Mouse (Mus musculus): ENCODE data around the gene Nubp2. TPM values are rescaled to one million over a fixed set of nuclear protein-coding genes. Genes with fewer than 3 reads are reported as not detected.

The Nubp2 gene
- total RNA-seq, 2 experiments from 2014 or later: 47.7 to 57.9 TPM

DNA sequence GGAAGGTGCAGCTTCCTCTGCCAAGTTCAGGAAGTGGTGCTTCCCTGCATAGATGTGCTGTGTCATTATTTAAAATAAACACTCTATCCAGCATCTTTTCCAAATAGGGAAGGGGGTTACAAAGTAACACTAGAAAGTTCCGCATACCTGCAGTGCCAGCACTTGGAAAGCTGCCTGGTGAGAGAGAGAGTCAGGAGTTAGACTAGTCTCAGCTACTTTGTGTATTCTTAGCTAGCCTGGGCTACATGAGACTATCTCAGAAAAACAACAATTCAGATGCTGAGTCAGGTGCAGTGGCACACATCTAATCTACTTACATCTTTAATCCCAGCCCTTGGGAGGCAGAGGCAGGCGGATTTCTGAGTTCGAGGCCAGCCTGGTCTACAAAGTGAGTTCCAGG lies 24.4 kb downstream of the Nubp2 start:
- DNase-seq: no peak

GRCm38 (mm10) chr17:24860076-24860475 lies 26.1 kb downstream of the Nubp2 start:
- no peak for DNase-seq

GRCm38 (mm10) chr17:24858967-24859366 lies 27.2 kb downstream of the Nubp2 start:
- no peak for DNase-seq

GRCm38 (mm10) chr17:24857831-24858470 lies 28.2 kb downstream of the Nubp2 start:
- no peak for DNase-seq

GRCm38 (mm10) chr17:24856589-24856988 lies 29.6 kb downstream of the Nubp2 start:
- no peak for DNase-seq

DNA sequence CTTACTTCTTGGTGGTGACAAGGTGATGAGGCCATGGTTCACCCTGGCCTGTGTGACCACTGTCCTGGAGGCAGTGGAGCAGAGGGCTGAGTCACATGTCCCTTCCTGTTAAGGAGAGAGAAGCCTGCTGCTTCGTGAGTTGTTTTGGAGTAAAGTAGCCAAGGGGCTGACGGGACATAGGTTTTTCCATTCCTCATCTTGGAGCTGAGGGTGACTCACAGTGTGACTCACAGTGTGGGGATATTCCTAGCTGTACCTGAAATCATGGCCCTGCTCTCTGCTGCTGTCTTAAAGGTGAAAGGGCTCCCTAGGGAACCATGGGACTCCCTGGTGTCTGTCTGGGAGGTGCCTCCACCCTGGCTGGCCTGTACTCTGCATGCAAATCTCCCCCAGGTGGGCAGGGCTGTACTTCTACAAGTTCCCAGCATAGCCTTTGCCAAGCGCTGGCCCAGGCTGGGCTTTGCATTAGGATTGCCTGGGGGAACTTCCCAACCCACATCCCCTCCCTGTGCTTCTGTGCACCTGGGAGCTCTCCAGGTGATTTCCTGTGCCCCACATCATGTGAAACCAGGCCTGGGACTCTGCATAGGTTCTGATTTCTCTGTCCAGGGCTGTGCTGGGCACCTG lies 30.2 kb downstream of the Nubp2 start:
- DNase-seq: peak; percentile 16 to 34

DNA sequence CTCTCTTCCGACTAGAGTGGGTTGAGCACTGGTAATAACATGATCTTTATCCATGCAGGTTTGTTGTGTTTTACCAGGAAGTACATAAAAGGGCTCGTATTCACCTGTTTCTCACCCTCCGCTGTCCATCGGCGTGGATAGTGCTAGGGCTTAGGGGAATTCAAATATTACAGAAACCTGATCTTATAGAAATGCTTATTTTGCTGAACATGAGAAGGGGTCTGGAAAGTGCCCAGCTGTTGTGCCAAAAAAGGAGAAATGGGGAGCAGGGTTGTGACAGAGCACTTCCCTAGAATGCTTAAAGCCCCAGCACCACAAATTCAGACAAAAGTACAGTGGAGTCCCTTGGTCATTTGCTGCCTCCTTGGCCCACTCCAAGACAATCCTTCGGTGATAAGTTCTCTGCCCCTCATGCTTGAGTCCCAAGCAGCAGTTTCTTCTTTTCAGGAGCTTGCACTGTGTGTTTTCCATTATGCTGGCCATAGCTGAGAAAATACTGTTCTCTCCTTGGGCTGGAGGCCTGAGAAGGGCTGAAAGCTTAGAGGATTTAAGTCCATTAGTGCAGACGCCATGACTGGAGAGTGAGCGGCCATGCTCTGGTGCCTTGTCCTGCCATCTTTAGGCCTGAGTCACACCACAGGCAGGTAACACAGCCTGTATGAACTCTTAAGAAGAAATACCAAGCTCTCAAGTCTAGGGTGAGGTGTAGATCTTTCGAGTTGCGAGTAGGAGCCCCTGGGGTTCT lies 34.6 kb downstream of the Nubp2 start:
- no peak for DNase-seq

- DNase-seq: no peak
Observed at GRCm38 (mm10) chr17:24850773-24851127, 35.4 kb downstream of the Nubp2 start.

- DNase-seq: peak; percentile 94 to 95
Observed at GRCm38 (mm10) chr17:24850065-24850772, 35.9 kb downstream of the Nubp2 start, which contains the start of gene Fahd1. TSS of gene Fahd1 (minus strand) at chr17:24850364.

DNA sequence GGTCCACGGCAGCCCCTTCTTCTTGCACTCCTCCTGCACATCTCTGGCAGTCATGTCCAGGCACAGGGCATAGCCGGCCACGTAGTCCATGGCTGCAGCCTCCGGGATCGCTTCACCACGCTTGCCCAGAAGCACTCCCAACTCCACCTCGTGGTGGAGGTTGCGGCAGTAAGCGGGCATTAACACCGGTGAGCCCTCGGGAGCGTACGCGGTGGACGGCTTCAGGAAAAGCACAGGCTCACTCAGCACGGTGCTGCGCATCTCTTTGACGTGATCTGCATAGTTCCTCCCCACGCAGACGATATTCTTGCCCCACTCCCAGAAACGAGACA lies 36.5 kb downstream of the Nubp2 start:
- no peak for DNase-seq

DNA sequence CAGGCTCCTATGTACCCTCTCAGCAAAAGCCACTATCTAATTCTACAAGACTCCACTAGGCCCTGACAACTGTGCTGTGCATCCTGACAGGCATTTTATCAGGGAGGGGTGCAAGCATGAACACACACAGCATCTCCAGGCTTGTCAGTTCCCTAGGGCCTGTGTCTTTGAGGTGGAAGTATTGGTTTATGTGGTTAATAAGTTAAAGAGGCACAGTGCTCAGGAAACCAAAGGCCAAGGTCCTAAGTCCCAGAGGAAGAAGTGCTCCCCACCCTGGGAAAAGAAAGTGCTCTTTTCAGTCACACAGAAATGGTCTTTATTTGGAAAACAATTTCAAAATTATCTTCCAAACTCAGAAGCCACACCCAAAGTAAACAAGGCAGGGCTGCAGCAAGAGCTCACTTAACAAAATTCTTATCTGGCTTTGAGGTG lies 37.5 kb downstream of the Nubp2 start:
- no peak for DNase-seq

DNA sequence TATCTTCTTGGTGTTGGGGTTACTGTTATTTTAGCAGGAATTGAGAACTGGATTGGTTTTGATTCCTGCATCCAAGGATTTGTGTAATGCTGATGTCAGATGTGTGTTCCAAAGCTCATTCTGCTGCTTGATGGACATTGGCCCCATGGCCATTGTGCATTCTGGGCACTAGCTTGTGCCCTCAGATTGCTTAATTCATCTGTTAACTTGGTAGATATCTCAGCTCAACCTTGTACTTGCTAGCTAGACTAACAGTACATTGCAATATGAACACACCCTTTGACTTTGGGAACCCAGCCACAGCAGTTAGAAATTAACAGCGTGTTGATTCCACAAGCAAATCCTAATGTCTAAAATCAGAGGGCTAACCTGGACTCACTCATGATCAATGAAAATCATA lies 38.8 kb downstream of the Nubp2 start:
- no peak for DNase-seq

- DNase-seq: no peak
Observed at GRCm38 (mm10) chr17:24844525-24844924, 41.6 kb downstream of the Nubp2 start.

- peak in 1 of 2 experiments; percentile 15 for DNase-seq
Observed at GRCm38 (mm10) chr17:24842631-24843030, 43.5 kb downstream of the Nubp2 start.

GRCm38 (mm10) chr17:24841133-24841532 lies 45.0 kb downstream of the Nubp2 start:
- DNase-seq: peak; percentile 18 to 30

DNA sequence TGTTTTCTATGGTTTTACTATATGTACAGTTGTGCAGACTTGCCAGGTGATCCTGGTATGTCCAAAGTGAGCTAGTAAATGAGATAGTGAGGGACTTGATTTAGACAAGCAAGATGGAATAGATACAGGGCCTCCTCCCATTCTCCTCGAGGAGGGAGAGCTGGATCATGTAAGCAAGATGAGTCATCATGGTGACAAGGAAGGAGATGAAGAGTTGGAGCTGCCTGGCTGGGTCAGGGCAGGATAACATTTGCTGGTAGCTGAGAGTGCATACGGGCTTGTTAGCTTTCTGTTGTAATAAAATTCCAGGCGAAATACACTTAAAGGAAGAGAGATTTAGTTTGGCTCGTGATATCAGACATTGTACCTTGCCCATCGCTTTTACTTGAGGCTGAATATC lies 45.8 kb downstream of the Nubp2 start:
- DNase-seq: peak in 1 of 2 experiments; percentile 24

- no peak for DNase-seq
Observed at GRCm38 (mm10) chr17:24839842-24840241, 46.3 kb downstream of the Nubp2 start, which contains the start of gene Hagh. TSS of gene Hagh (plus strand) at chr17:24840143.

Other genes starting within 250 kb of the Nubp2 start
- 10 to 100 TPM; 48.0 to 88.5 TPM for gene Slc9a3r2, start 236.0 kb downstream of the Nubp2 start, total RNA-seq (2021)
- not detected for gene Npw, start 227.9 kb downstream of the Nubp2 start, total RNA-seq (2021)
- gene Zfp598, start 216.7 kb downstream of the Nubp2 start, total RNA-seq (2021): 10 to 100 TPM; 47.5 to 51.1 TPM
- gene Syngr3, start 196.4 kb downstream of the Nubp2 start, total RNA-seq (2021): 1 to 10 TPM; 1.7 to 2.0 TPM
- 10 to 100 TPM; 34.5 to 42.0 TPM for gene Gfer, start 190.2 kb downstream of the Nubp2 start, total RNA-seq (2021)
- 1 to 10 TPM; 4.5 to 6.1 TPM for gene Noxo1, start 190.1 kb downstream of the Nubp2 start, total RNA-seq (2021)
- gene Tbl3, start 178.7 kb downstream of the Nubp2 start, total RNA-seq (2021): 10 to 100 TPM; 36.0 to 38.5 TPM
- gene Rnf151, start 168.3 kb downstream of the Nubp2 start, total RNA-seq (2021): not detected
- gene Rps2, start 168.2 kb downstream of the Nubp2 start, total RNA-seq (2021): 100 to 1,000 TPM; 720 to 747 TPM
- 100 to 1,000 TPM; 239 to 246 TPM for gene Ndufb10, start 161.9 kb downstream of the Nubp2 start, total RNA-seq (2021)
- gene Rpl3l, start 158.5 kb downstream of the Nubp2 start, total RNA-seq (2021): under 1 TPM in 1 of 2 experiments, not detected in 1; 0.40 TPM
- 10 to 100 TPM; 84.2 to 86.1 TPM for gene Msrb1, start 149.7 kb downstream of the Nubp2 start, total RNA-seq (2021)
- gene Hs3st6, start 133.4 kb downstream of the Nubp2 start, total RNA-seq (2021): 1 to 10 TPM; 1.8 to 2.2 TPM
- gene Meiob, start 82.1 kb downstream of the Nubp2 start, total RNA-seq (2021): 1 to 10 TPM; 1.0 to 1.1 TPM
- gene Hagh, start 46.2 kb downstream of the Nubp2 start, total RNA-seq (2021): 100 to 1,000 TPM in 1 of 2 experiments, 10 to 100 TPM in 1; 97.1 to 102 TPM
- 10 to 100 TPM; 22.7 to 39.8 TPM for gene Fahd1, start 36.0 kb downstream of the Nubp2 start, total RNA-seq (2021)
- 1 to 10 TPM; 4.1 to 4.3 TPM for gene Igfals, start 20.4 kb downstream of the Nubp2 start, total RNA-seq (2021)
- gene Spsb3, start 294 bp upstream of the Nubp2 start, total RNA-seq (2021): 10 to 100 TPM; 31.2 to 34.7 TPM
- 10 to 100 TPM; 41.0 to 42.3 TPM for gene Eme2, start 8.7 kb upstream of the Nubp2 start, total RNA-seq (2021)
- 100 to 1,000 TPM; 109 to 177 TPM for gene Mrps34, start 8.8 kb upstream of the Nubp2 start, total RNA-seq (2021)
- gene Nme3, start 10.2 kb upstream of the Nubp2 start, total RNA-seq (2021): 100 to 1,000 TPM in 1 of 2 experiments, 10 to 100 TPM in 1; 51.3 to 113 TPM
- 100 to 1,000 TPM in 1 of 2 experiments, 10 to 100 TPM in 1; 82.1 to 126 TPM for gene Mapk8ip3, start 50.6 kb upstream of the Nubp2 start, total RNA-seq (2021)
- gene Jpt2, start 74.3 kb upstream of the Nubp2 start, total RNA-seq (2021): 10 to 100 TPM; 25.1 to 26.4 TPM
- 10 to 100 TPM; 18.8 to 21.5 TPM for gene Cramp1l, start 129.4 kb upstream of the Nubp2 start, total RNA-seq (2021)
- gene Ift140, start 129.7 kb upstream of the Nubp2 start, total RNA-seq (2021): 10 to 100 TPM; 18.9 to 32.1 TPM
- 10 to 100 TPM; 31.4 to 39.7 TPM for gene Tmem204, start 197.2 kb upstream of the Nubp2 start, total RNA-seq (2021)
- 10 to 100 TPM; 19.7 to 22.4 TPM for gene Telo2, start 229.6 kb upstream of the Nubp2 start, total RNA-seq (2021)
- gene Ptx4, start 234.4 kb upstream of the Nubp2 start, total RNA-seq (2021): not detected
- gene Clcn7, start 247.0 kb upstream of the Nubp2 start, total RNA-seq (2021): 10 to 100 TPM; 42.0 to 43.8 TPM

Measured in adrenal gland, postnatal 36 days (tissue).